Mouse (Mus musculus) limb, embryonic 14.5 days (tissue): Measurements from ENCODE around the gene Hrh3. TPM values are rescaled to one million over a fixed set of nuclear protein-coding genes. Genes with fewer than 3 reads are reported as not detected.

Experiments
- ATAC-seq: fragments of 200-750 bp; cut with Nextera tagmentation; 2 replicates; pipeline ENCODE4 v1.8.0; 2017; ENCODE audit warnings: low read depth, moderate number of reproducible peaks, moderate TSS enrichment; ENCODE audit not compliant: low FRiP score
- DNase-seq: peaks from one replicate; pipeline ENCODE4 v3.0.0-alpha.2; 2015; ENCODE audit warnings: low spot score
- H3K27ac ChIP-seq: fragments of 300-500 bp; sonication (generic); replicated peaks from 2 replicates; pipeline ENCODE4 v1.5.1; 2014; ENCODE audit warnings: low read depth, mild to moderate bottlenecking, low read length, moderate library complexity, mixed read lengths
- H3K27me3 ChIP-seq: fragments of 300-500 bp; sonication (generic); 2 replicates; pipeline ENCODE4 v1.6.1; 2014; ENCODE audit warnings: low read length, mixed read lengths; ENCODE audit not compliant: control insufficient read depth, insufficient read depth
- H3K36me3 ChIP-seq: fragments of 300-500 bp; sonication (generic); 2 replicates; pipeline ENCODE4 v1.6.1; 2014; ENCODE audit warnings: mild to moderate bottlenecking, low read length, moderate library complexity, mixed read lengths; ENCODE audit not compliant: control insufficient read depth, insufficient read depth
- H3K4me1 ChIP-seq: fragments of 300-500 bp; sonication (generic); 2 replicates; pipeline ENCODE4 v1.6.1; 2014; ENCODE audit warnings: antibody characterized with exemption, low read length, mixed read lengths; ENCODE audit not compliant: control insufficient read depth, insufficient read depth
- H3K4me2 ChIP-seq: fragments of 300-500 bp; sonication (generic); replicated peaks from 2 replicates; pipeline ENCODE4 v1.6.1; 2014; ENCODE audit warnings: low read depth, mild to moderate bottlenecking, low read length, moderate library complexity; ENCODE audit not compliant: severe bottlenecking
- H3K4me3 ChIP-seq: fragments of 300-500 bp; sonication (generic); replicated peaks from 2 replicates; pipeline ENCODE4 v1.5.1; 2014; ENCODE audit warnings: low read length
- H3K9ac ChIP-seq: fragments of 300-500 bp; sonication (generic); 2 replicates; pipeline ENCODE4 v1.6.1; 2014; ENCODE audit warnings: mild to moderate bottlenecking, low read depth, low read length, moderate library complexity; ENCODE audit not compliant: severe bottlenecking
- H3K9me3 ChIP-seq: fragments of 300-500 bp; sonication (generic); 2 replicates; pipeline ENCODE4 v1.6.1; 2016; ENCODE audit warnings: low read length; ENCODE audit not compliant: control insufficient read depth
- POLR2A ChIP-seq: fragments of 200-500 bp; IDR thresholded peaks from 2 replicates; pipeline ENCODE4 v1.8.0; 2012; ENCODE audit warnings: inconsistent platforms, mild to moderate bottlenecking, moderate library complexity, borderline replicate concordance; ENCODE audit not compliant: insufficient read depth, insufficient read length; ENCODE audit errors: extremely low read depth
- WGBS: fragments of 180-500 bp; shearing (Covaris S2); extraction: QIAGEN DNeasy Blood & Tissue Kit; methylation state at CpG from one replicate; pipeline ENCODE4 v1.1.7; 2014; 5-methylcytosine and 5-hydroxymethylcytosine counted together
- polyA plus RNA-seq, 2 experiments: library from polyadenylated mRNA; depleted of rRNA in 1 of 2; stranded (reverse) in 1 of 2; unstranded in 1 of 2; fragments of >200 nt; fragmentation: Nextera tagmentation in 1 of 2; extraction: Ambion mirVana in 1 of 2; gene quantifications; 2 replicates each; pipeline versions ENCODE4 v1.2.1 to v1.2.3; 2012 to 2014

Gene Hrh3
- 0.04 and 0.10 TPM in 2 replicates for polyA plus RNA-seq (2012; rRNA removed)
- 0.17 TPM in 1 of 2 replicates, not detected in the other for polyA plus RNA-seq (2014; fragmentation: Nextera tagmentation; extraction: Ambion mirVana)

GRCm38 (mm10) chr2:180103978-180104658 is at the start of gene Hrh3:
Hrh3 (minus strand) TSS chr2:180104488.
- peak within 1 kb of the TSS; percentile 97 for H3K4me2 ChIP-seq
- peak within 1 kb of the TSS; percentile 45 for H3K4me3 ChIP-seq
- peaks cover 13% of the 10 kb centered on the region for H3K4me1 ChIP-seq
- 1% methylated on average over 17 of the region's 87 CpGs for WGBS
- H3K9ac ChIP-seq = no peak within 1 kb of the TSS
- H3K27ac ChIP-seq = no peak within 1 kb of the TSS
- H3K36me3 ChIP-seq = no peaks in the 10 kb centered on the region
- no peaks in the 10 kb centered on the region for H3K9me3 ChIP-seq
- TF ChIP-seq POLR2A = no peak
- DNase-seq = peak; percentile 62
- peaks cover 61% of the 10 kb centered on the region for H3K27me3 ChIP-seq
- ATAC-seq = peak; percentile 93

DNA sequence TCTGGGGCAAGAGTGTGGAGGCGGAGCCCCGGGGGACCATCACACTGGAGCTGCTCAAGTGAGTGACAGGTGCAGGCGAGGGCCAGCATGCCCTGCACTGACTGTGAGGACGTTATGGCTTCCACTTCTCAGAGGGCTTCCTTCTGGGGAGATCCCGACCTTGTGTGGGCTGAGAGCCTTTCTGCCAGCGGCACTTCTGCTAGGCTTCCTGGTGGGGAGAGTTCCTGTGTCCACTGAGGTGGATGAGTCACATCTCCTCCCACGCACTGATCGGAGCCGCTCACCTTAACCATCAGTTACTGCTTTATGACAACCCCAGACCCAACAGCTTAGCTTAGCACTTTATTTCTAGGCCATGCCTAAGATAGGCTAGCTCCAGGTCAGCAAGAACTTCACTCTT is 44.3 kb upstream of the Hrh3 start:
- 89% methylated on average over 9 of the region's 9 CpGs for WGBS
- H3K36me3 ChIP-seq = peaks cover 84% of the 10 kb centered on the region
- no peaks in the 10 kb centered on the region for H3K27me3 ChIP-seq
- H3K4me2 ChIP-seq = no peak overlapping the region
- no peak for TF ChIP-seq POLR2A
- H3K9me3 ChIP-seq = no peaks in the 10 kb centered on the region
- no peaks in the 10 kb centered on the region for H3K4me1 ChIP-seq
- ATAC-seq = no peak
- H3K9ac ChIP-seq = no peak overlapping the region
- H3K4me3 ChIP-seq = no peak overlapping the region
- H3K27ac ChIP-seq = no peak overlapping the region
- no peak for DNase-seq

DNA sequence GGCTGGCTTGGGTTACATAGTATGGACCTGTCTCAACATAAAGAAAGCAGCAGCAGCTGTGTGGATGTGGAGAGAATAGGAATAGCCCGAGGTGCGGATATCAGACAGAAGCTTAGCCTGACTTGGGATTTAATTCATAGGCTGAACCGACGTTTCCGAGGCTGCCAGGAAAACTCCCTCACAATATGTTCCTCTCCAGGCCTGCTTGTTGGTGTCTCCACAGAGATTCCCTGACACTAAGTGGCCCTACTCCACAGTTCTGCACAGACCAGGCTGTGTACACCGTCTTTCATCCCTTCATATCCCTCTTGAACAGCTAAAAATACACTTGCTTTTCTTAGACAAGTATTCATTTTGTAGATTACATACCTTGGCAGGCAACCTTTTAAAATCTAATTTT is 43.1 kb upstream of the Hrh3 start:
- Histone ChIP-seq H3K4me3 (no peak overlapping the region), H3K9me3 (no peaks in the 10 kb centered on the region), H3K4me2 (no peak overlapping the region), H3K36me3 (peaks cover 79% of the 10 kb centered on the region), H3K4me1 (no peaks in the 10 kb centered on the region), H3K27me3 (no peaks in the 10 kb centered on the region), H3K27ac (no peak overlapping the region), H3K9ac (no peak overlapping the region)
- DNase-seq (no peak), ATAC-seq (no peak)
- no peak for TF ChIP-seq POLR2A
- WGBS = 91% methylated on average over 6 of the region's 6 CpGs

DNA sequence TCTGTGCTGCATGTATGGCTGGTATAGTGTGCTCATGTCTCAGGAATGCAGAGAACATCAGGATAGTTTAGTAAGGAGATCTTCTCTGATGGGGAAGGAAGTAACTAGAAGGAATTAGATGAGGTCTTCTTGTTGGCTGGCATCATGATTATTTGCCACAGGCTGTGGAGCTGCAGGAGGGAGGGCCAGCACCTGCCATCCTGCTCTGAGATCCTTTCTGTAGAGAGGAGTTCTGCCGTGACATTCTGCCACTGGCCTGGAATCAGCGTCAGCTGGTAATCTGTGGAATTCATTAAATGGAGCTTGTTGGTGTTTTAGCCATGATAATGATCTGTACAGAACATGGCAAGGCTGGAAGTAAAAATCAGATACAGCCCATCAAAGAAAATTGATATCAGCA is 41.8 kb upstream of the Hrh3 start:
- H3K4me1 ChIP-seq = no peaks in the 10 kb centered on the region
- no peaks in the 10 kb centered on the region for H3K27me3 ChIP-seq
- TF ChIP-seq POLR2A = no peak
- ATAC-seq = no peak
- no peaks in the 10 kb centered on the region for H3K9me3 ChIP-seq
- H3K36me3 ChIP-seq = peaks cover 79% of the 10 kb centered on the region
- DNase-seq = no peak
- no peak overlapping the region for H3K9ac ChIP-seq
- no peak overlapping the region for H3K4me2 ChIP-seq
- H3K27ac ChIP-seq = no peak overlapping the region
- 80% methylated on average over 2 of the region's 2 CpGs for WGBS
- H3K4me3 ChIP-seq = no peak overlapping the region

DNA sequence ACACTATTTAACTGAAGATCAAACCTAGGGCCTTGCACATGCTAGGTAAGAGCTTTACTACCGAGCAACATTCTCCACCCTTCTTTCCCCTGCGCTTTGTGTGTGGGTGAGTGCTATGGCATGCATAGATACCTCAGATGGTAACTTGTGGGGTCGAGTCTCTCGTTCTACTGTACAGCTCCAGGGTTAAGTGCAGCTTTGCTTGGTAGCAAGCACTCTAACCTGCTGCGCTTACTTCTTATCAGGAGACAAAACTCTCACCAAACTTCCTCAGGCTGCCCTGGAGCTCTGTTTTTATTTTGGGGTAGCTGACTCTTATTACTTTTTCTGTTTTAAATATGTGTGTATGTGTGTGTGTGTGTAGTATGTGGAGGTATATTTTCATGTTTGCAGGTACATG is 31.1 kb upstream of the Hrh3 start:
- ATAC-seq = no peak
- H3K27ac ChIP-seq = no peak overlapping the region
- H3K36me3 ChIP-seq = peaks cover 19% of the 10 kb centered on the region
- no peaks in the 10 kb centered on the region for H3K4me1 ChIP-seq
- 74% methylated on average over 5 of the region's 5 CpGs for WGBS
- TF ChIP-seq POLR2A = no peak
- no peak overlapping the region for H3K4me2 ChIP-seq
- H3K4me3 ChIP-seq = no peak overlapping the region
- no peak overlapping the region for H3K9ac ChIP-seq
- DNase-seq = no peak
- no peaks in the 10 kb centered on the region for H3K27me3 ChIP-seq
- H3K9me3 ChIP-seq = no peaks in the 10 kb centered on the region
